Mouse (Mus musculus) urinary bladder, postnatal 36 days (tissue): ENCODE data around the gene Nhsl2.
"Not testable (repeated sequence)": the region's sequence is repeated elsewhere in the genome, so short reads cannot be mapped to it uniquely, and the experiment has no call there.

Experiments
- DNase-seq, 2 experiments: peaks; one replicate each; pipeline ENCODE4 v3.0.0; 2022; ENCODE audit warnings: low spot score in 2 of 2, mixed read lengths in 1 of 2

The Nhsl2 gene

DNA sequence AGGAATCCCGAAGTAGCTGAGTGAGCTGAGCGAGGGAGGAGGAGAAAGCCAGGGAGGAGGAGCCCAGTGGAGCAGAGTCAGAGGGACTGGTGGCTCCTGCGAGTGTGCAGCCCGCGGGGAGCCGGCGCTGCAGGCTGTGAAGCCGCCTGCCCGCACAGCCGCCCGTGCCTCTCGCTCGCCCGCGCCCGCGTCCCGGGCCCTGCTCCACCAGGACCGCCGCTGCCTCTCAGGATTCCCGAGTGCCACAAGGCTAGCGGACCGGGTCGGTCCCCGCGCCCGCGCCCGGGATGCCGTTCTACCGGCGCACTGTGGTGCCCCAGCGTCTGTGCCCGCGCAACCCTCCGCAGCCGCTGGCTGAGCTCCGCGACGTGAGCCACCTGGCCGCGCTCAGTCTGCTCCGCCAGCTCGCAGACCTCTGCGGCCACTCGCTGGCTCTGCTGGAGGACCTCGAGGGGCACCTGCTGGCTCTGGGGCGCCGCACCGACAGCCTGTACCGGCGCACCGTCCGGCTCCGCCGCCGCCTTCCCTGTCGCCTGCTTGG, at the start of gene Nhsl2:
Nhsl2 (plus strand) TSS at position 105 of the 541 bp plus-strand sequence.
- peak in 1 of 2 experiments; percentile 43 for DNase-seq

DNA sequence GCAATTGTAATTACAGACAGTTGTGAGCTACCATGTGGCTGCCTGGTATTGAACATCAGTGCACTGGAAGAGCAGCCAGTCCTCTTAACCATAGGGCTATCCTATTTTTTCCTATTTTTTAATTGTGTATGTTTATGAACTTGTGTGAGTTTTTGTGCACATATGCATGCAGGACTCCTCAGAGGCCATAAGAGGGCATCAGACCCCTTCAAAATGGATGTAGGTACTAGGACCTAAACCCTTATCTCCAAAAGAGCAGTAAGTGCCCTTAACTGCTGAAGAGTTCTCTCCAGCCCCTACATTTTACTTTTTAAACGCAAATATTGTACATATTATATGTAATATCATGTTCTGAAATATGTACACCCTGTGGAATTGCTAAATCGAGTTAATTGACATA, 43.7 kb upstream of the Nhsl2 start:
- DNase-seq = no peak

DNA sequence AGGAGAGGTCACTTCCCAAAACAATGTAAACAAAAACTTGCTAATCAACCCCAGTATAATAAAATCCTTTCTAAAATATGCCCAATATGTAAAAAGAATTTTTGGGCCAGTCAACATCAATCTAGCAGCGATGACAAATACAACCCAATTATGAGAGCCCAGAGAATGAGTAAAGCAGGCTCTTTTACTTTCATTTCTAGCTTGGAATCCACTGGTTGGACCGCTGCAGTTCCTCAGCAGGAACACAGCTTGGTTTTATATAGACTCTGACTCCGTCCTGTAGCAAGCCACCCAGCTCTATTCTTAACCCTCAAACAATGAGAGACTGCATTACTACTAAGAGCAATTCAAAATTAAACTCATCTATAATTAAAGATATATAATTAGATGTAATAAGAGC, 37.4 kb upstream of the Nhsl2 start:
- DNase-seq = no peak

GRCm38 (mm10) chrX:101819163-101819562, 30.0 kb upstream of the Nhsl2 start:
- no peak for DNase-seq

- not testable (repeated sequence) for DNase-seq
Measured at GRCm38 (mm10) chrX:101819980-101820379, 29.2 kb upstream of the Nhsl2 start.

- DNase-seq = no peak
Measured at GRCm38 (mm10) chrX:101847191-101847795, 1.9 kb upstream of the Nhsl2 start.

GRCm38 (mm10) chrX:101849901-101850551, 841 bp downstream of the Nhsl2 start:
- no peak for DNase-seq

DNA sequence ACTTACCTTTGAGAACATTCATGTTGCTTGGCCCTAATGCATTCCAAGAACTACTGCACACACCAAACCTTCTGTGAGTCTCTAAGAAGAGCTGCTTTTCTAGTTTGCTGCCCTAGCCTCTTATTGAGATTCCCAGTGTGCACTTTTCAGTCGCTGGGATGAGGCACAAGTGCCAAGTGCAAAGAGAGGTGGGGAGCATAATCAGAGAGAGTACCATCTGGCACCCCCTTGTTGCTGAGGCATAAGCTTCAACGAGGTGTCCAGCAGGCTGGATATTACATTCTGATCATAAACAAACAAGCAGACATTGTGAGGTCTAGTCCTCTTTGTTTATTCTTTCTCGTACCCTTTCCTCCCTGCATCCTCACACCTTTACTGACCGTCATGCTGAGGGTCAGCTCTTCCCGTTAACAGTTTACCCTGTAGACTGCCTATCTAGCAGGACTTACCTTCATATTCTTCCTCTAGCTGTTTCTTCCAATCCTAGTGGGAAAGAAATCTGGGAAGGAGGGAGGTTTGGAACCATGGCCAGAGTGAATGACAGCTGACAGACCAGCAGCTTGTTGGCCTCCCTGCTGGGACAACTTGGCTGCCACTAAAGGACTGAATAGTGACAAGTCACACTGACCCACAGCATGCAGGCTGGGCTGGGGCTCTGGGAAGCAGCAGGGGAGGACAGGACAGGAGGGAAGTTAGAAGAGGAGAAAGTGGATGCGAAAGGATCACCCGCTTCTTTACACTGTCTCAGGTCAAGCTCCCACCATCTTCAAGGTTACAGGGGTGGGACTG, 2.6 kb downstream of the Nhsl2 start:
- DNase-seq = no peak

DNA sequence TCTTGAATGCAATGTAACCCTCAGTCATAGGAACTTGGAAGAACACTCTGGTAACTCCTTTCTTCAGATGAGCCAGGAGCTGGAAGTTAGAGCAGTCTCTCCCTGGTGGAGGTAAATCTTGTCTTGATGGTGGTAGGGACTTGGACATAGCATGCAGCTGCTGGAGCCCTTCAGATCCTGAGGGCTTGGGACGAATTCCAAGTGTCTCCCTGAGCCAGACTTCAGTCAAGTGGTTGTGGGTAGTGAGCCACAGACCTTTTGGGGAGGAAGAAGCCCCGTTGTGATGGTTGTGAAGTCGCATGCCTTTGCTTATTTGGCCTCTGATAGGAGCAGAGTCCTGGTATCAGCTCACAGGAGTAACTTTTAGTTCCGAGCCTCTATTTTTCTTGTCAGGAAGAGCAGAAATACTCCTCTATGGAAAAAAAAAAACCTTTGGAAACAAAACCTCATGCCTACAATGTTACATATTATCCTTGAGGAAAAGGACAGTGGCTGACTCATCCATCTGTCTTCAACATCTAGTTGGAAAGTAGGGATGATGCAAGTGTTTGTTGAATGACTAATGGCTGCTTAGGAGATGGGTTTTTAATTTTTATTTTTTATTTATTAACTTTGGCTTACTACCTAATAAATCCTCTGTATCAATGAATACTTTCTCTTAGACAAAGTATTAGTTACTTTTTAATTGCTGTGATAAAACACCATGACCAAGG, 14.6 kb downstream of the Nhsl2 start:
- DNase-seq = no peak

GRCm38 (mm10) chrX:101864788-101865187, 15.6 kb downstream of the Nhsl2 start:
- DNase-seq = no peak

DNA sequence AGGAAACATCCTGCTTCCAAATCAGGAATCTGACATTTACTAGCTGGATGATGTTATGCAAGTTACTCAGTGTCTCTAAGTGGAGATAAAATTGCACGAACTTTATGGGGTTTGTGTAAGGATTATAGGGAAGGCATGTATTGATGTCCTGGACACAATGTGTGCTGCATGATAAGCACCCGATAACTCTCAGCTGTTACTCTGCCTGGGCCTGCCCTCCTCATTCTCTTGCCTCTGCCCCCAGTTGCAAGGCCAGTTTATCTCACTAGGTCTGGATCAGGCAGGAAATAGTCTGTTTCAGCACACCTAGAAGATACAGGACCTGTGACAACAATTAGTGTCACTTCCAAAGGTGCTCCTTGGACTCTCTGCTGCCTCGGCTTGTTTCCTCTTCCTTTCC, 25.0 kb downstream of the Nhsl2 start:
- DNase-seq = no peak

- no peak for DNase-seq
Measured at GRCm38 (mm10) chrX:101874901-101875300, 25.7 kb downstream of the Nhsl2 start.

- DNase-seq = peak in 1 of 2 experiments; percentile 12
Measured at GRCm38 (mm10) chrX:101876136-101876535, 27.0 kb downstream of the Nhsl2 start.

DNA sequence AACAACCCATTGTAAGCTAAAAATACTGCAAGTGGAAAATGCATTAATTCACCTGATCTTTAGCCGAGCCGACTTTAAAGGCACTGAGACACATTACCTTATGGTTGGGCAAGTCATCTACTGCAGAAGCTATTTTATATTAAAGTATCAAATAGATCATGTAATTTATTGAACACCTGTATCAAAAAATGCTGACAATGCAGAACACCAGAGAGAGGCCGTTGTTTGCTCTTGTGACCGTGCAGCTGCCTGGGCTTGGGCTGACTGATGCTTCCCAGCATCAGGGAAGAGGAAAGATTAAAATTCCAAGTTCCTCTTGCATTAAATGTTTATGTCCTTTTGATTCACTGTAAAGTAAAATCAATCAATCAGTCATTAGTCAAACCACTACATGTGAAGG, 28.7 kb downstream of the Nhsl2 start:
- no peak for DNase-seq

GRCm38 (mm10) chrX:101878546-101878945, 29.4 kb downstream of the Nhsl2 start:
- no peak for DNase-seq

DNA sequence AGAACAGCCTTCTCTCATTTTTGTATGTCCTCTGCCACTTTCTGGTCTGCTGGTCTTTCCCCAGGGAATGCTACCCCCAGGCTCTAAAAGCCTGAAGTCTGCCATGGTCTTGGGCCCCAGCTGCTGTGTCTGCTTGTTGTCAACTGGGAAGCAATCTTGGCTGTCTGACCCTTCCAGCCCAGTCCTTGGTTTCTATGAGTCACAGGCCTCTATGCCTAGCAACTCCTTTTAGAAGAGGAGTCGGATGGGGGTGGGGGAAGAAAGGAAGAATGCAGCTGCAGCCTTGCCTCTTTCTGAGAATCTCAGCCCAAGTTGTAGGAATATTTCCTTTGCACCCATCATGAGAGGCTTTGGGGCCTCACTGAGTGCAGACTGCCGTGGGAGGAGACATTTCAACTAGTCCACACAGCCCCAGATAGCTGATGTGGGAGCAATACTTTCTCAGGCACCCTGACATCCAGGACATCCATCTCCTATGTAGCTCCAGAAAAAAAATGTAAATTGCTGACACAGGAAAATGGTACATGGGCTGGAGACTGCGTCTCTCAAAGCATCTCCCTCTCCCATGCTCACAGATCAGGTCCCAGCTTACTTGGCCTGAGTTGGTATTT, 33.1 kb downstream of the Nhsl2 start:
- no peak for DNase-seq

DNA sequence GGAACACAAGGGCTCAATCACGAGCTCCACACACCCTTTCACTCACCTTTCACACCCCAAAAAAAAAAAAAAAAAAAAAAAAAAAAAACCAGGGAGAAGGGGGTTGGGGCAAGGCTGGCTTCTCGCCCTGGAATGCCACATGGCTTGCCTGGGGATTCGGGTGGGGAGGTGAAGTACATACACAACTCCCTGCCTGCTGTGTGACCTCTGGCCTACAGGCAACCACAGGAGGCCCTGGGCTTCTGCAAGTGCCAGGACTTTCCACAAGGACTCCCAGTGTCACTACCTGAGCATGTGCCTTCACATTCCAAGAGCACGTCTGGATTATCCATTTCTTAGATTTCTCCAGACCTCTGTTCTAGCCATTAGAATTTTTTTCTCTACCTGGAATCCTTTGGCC, 40.2 kb downstream of the Nhsl2 start:
- no peak for DNase-seq

GRCm38 (mm10) chrX:101889813-101890469, 40.8 kb downstream of the Nhsl2 start:
- DNase-seq = peak in 1 of 2 experiments; percentile 51

GRCm38 (mm10) chrX:101893796-101894195, 44.6 kb downstream of the Nhsl2 start:
- DNase-seq = no peak

DNA sequence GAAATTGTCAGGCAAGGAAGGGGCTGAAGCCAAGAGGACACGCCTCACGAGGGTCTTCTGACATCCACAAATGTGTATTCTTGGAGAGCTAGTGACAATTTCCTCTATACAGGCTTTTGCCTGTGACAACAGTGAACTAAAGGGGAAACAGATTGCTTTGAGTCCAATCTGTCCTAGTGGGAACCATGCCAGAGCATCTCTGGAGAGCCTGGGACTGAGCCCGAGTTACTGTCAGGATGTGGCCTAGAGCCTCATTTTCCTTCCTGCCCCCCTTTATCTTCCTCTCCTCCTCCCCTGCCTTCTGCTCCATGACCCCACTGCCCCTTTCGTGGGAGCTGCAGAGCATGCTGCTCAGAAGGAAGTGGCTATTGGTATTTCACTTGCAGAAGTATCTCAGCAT, 49.2 kb downstream of the Nhsl2 start:
- no peak for DNase-seq
